Mouse (Mus musculus) spleen, adult 2 months (tissue): ENCODE data around the gene Lsm7.

Experiments
- CTCF ChIP-seq: fragments of 200-500 bp; IDR thresholded peaks from 2 replicates; pipeline ENCODE4 v1.5.1; 2011; ENCODE audit warnings: mild to moderate bottlenecking, inconsistent platforms; ENCODE audit not compliant: insufficient read depth, insufficient read length, insufficient replicate concordance; ENCODE audit errors: extremely low read depth
- POLR2A ChIP-seq: fragments of 200-500 bp; IDR thresholded peaks from 2 replicates; pipeline ENCODE4 v1.6.1; 2011; ENCODE audit warnings: low read depth, low read length, inconsistent platforms

GRCm38 (mm10) chr10:80829359-80830278 is 25.4 kb downstream of the Lsm7 start:
- TF ChIP-seq CTCF (no peak), POLR2A (no peak)
